Comparison of ENCODE assay signal across 25 mouse cellular contexts in the genomic region with DNA sequence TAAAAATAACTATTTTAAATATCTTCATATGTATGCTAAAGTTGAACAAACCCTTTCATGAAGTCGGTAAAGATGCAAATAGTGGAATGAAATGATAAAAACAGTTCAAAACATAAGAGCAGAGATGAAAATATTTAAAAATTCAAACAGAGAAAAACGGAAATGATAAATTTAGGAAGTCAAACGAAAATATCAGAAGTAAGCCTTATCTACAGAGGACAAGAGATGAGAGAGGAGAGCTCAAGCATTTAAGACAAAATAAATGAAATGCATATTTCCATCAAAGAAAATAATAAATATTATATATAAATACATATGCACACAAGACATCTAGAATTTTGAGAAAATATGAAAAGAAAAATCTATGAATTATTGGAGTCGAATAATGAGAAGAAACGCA.
"Had no signal": no experiment of that assay in that cellular context is flagged by ENCODE, and none has a peak within 500 bp of the region (broad histone marks: within the 10 kb centered on the region; RNA-seq: fewer than 3 reads in every experiment).

No protein-coding gene starts in this region.

- H3K9ac ChIP-seq: embryonic facial prominence, embryonic 12.5 days; embryonic facial prominence, embryonic 13.5 days; embryonic facial prominence, embryonic 15.5 days; forebrain, embryonic 12.5 days; forebrain, embryonic 13.5 days; forebrain, embryonic 15.5 days; forebrain, postnatal 0 days had no signal

- H3K9me3 ChIP-seq: embryonic facial prominence, embryonic 10.5 days; embryonic facial prominence, embryonic 12.5 days; embryonic facial prominence, embryonic 13.5 days; embryonic facial prominence, embryonic 15.5 days; forebrain, embryonic 10.5 days; forebrain, embryonic 12.5 days; forebrain, embryonic 13.5 days; forebrain, embryonic 15.5 days had no signal

- H3K27me3 ChIP-seq: embryonic facial prominence, embryonic 12.5 days; embryonic facial prominence, embryonic 13.5 days; embryonic facial prominence, embryonic 15.5 days; forebrain, embryonic 12.5 days; forebrain, embryonic 13.5 days; forebrain, embryonic 15.5 days had no signal

- H3K27ac ChIP-seq: embryonic facial prominence, embryonic 10.5 days; embryonic facial prominence, embryonic 12.5 days; embryonic facial prominence, embryonic 13.5 days; embryonic facial prominence, embryonic 15.5 days; forebrain, embryonic 10.5 days; forebrain, embryonic 12.5 days; forebrain, embryonic 13.5 days; forebrain, embryonic 15.5 days; gastrocnemius, adult 2 months; heart, adult 2 months had no signal

- DNase-seq: cerebellum, adult 9-10 months; cerebellum, adult 9-11 months; cerebellum, postnatal 10 days; cerebellum, postnatal 14 days; cerebellum, postnatal 25 days; cerebellum, postnatal 36 days; embryo, embryonic 11 days; forebrain, postnatal 0 days; gastrocnemius, adult 2 months; gastrocnemius, postnatal 10 days; gastrocnemius, postnatal 14 days; gastrocnemius, postnatal 25 days; gastrocnemius, postnatal 36 days; heart, adult 11 months; heart, adult 18-20 months; heart, adult 2 months had no signal

- H3K4me3 ChIP-seq: embryonic facial prominence, embryonic 10.5 days; embryonic facial prominence, embryonic 12.5 days; embryonic facial prominence, embryonic 13.5 days; embryonic facial prominence, embryonic 15.5 days; erythroblast, embryonic 14.5 days; forebrain, embryonic 10.5 days; forebrain, embryonic 12.5 days; forebrain, embryonic 13.5 days; forebrain, embryonic 15.5 days; gastrocnemius, adult 2 months; heart, adult 2 months had no signal

- H3K4me1 ChIP-seq: embryonic facial prominence, embryonic 10.5 days; embryonic facial prominence, embryonic 12.5 days; embryonic facial prominence, embryonic 13.5 days; embryonic facial prominence, embryonic 15.5 days; forebrain, embryonic 10.5 days; forebrain, embryonic 12.5 days; forebrain, embryonic 13.5 days; forebrain, embryonic 15.5 days had no signal

- H3K36me3 ChIP-seq: embryonic facial prominence, embryonic 10.5 days; embryonic facial prominence, embryonic 12.5 days; embryonic facial prominence, embryonic 13.5 days; embryonic facial prominence, embryonic 15.5 days; forebrain, embryonic 10.5 days; forebrain, embryonic 12.5 days; forebrain, embryonic 15.5 days had no signal
